Mouse (Mus musculus): Measurements from ENCODE around the gene Tigd3. TPM values are rescaled to one million over a fixed set of nuclear protein-coding genes. Genes with fewer than 3 reads are reported as not detected.

Gene Tigd3
- total and polyA plus RNA-seq, 3 experiments, result 2.1 to 2.2 TPM; not detected in 1

GRCm38 (mm10) chr19:5848826-5849672 is 44.9 kb downstream of the Tigd3 start:
- peak; percentile 81 for DNase-seq (ENCODE audit: low read depth, low spot score)

GRCm38 (mm10) chr19:5848032-5848825 is 45.7 kb downstream of the Tigd3 start:
- peak overlapping the region; percentile 86 for H3K9ac ChIP-seq (ENCODE audit: control insufficient read depth, low read depth, low read length, poor library complexity, severe bottlenecking)
- peaks cover 12 to 47% of the 10 kb centered on the region in 2 experiments for H3K4me1 ChIP-seq (ENCODE audit: control insufficient read depth in 1 of 2, insufficient read depth in 2 of 2, low read length in 2 of 2)
- no peaks in the 10 kb centered on the region for H3K9me3 ChIP-seq (replicated peaks; ENCODE audit: insufficient read depth, low read length)
- peak overlapping the region; percentile 96 for H3K27ac ChIP-seq (ENCODE audit: control insufficient read depth, low read depth, low read length)
- H3K79me2 ChIP-seq (ENCODE audit: control insufficient read depth, insufficient read depth, low read length, poor library complexity), result peaks cover 23% of the 10 kb centered on the region
- peak overlapping the region; percentile 52 to 66 for H3K4me3 ChIP-seq (ENCODE audit: control insufficient read depth in 1 of 2, insufficient read depth in 1 of 2, low read depth in 2 of 2, low read length in 2 of 2)
- no peaks in the 10 kb centered on the region for H3K27me3 ChIP-seq (ENCODE audit: control insufficient read depth in 1 of 2, insufficient read depth in 2 of 2, low read length in 2 of 2)
- H3K36me3 ChIP-seq (ENCODE audit: control insufficient read depth in 1 of 2, insufficient read depth in 2 of 2, low read length in 2 of 2), result peaks cover 0 to 29% of the 10 kb centered on the region in 2 experiments; a peak in 2 of 4 replicates
- peak; percentile 91 for DNase-seq (ENCODE audit: low read depth, low spot score)
- TF ChIP-seq NELFE (IDR thresholded peaks at IDR 0.05; ENCODE audit: low read depth, low read length), result peak; percentile 56
- TF ChIP-seq POLR2AphosphoS2 (IDR thresholded peaks at IDR 0.05; ENCODE audit: low read length), result no peak
- TF ChIP-seq SMC3 (IDR thresholded peaks at IDR 0.05; ENCODE audit: low read depth, low read length), result no peak
- 0 out of 2 replicates have a peak, but pooled peaks have one; percentile 22 for TF ChIP-seq KAT2A (conservative IDR thresholded peaks at IDR 0.05; ENCODE audit: low read depth, low read length)
- TF ChIP-seq UBTF (IDR thresholded peaks at IDR 0.05; ENCODE audit: borderline replicate concordance, insufficient read depth, low read depth, low read length), result no peak
- TF ChIP-seq TBP (IDR thresholded peaks at IDR 0.05; ENCODE audit: low read depth, low read length), result peak; percentile 73
- TF ChIP-seq USF2 (IDR thresholded peaks at IDR 0.05; ENCODE audit: borderline replicate concordance in 1 of 2, insufficient read depth in 1 of 2, low read depth in 1 of 2, low read length in 2 of 2), result no peak
- no peak for TF ChIP-seq USF1 (IDR thresholded peaks at IDR 0.05; ENCODE audit: low read depth, low read length)
- TF ChIP-seq ZKSCAN1 (IDR thresholded peaks at IDR 0.05; ENCODE audit: low read depth, low read length), result no peak
- peak; percentile 60; the same call in 1 of the 2 replicates for TF ChIP-seq GATA1 (IDR thresholded peaks at IDR 0.05; ENCODE audit: low read depth, low read length)
- TF ChIP-seq MEF2A (IDR thresholded peaks at IDR 0.05; ENCODE audit: extremely low read depth, insufficient replicate concordance, low read depth, low read length, poor library complexity, severe bottlenecking), result no peak
- peak; percentile 75 to 83 for TF ChIP-seq EP300 (IDR thresholded peaks at IDR 0.05; ENCODE audit: low read depth in 1 of 2, low read length in 2 of 2)
- 0 out of 2 replicates have a peak, but pooled peaks have one; percentile 59 for TF ChIP-seq ZMIZ1 (IDR thresholded peaks at IDR 0.05; ENCODE audit: low read depth, low read length)
- TF ChIP-seq ZNF384 (IDR thresholded peaks at IDR 0.05; ENCODE audit: low read depth, low read length), result no peak
- peak; percentile 78 for TF ChIP-seq TCF12 (IDR thresholded peaks at IDR 0.05; ENCODE audit: low read depth, low read length)
- TF ChIP-seq CTCF (IDR thresholded peaks at IDR 0.05 in 2 of 3, conservative IDR thresholded peaks at IDR 0.05 in 1 of 3; ENCODE audit: control insufficient read depth in 1 of 3, insufficient read depth in 1 of 3, low read depth in 2 of 3, low read length in 3 of 3, poor library complexity in 1 of 3, severe bottlenecking in 1 of 3), result no peak
- peak; percentile 90 for TF ChIP-seq GABPA (IDR thresholded peaks at IDR 0.05; ENCODE audit: low read depth, low read length)
- peak; percentile 65 for TF ChIP-seq TAL1 (IDR thresholded peaks at IDR 0.05; ENCODE audit: low read length)
- no peak for TF ChIP-seq RAD21 (IDR thresholded peaks at IDR 0.05; ENCODE audit: low read depth, low read length)
- TF ChIP-seq SIN3A (IDR thresholded peaks at IDR 0.05; ENCODE audit: low read length), result peak; percentile 86; the same call in 1 of the 2 replicates

More at GRCm38 (mm10) chr19:5848826-5849672, 44.9 kb downstream of the Tigd3 start:
- no peaks in the 10 kb centered on the region for H3K27me3 ChIP-seq (ENCODE audit: control insufficient read depth in 1 of 2, insufficient read depth in 2 of 2, low read length in 2 of 2)
- peaks cover 12 to 41% of the 10 kb centered on the region in 2 experiments for H3K4me1 ChIP-seq (ENCODE audit: control insufficient read depth in 1 of 2, insufficient read depth in 2 of 2, low read length in 2 of 2)
- H3K79me2 ChIP-seq (ENCODE audit: control insufficient read depth, insufficient read depth, low read length, poor library complexity), result peaks cover 15% of the 10 kb centered on the region
- peaks cover 0 to 27% of the 10 kb centered on the region in 2 experiments; a peak in 2 of 4 replicates for H3K36me3 ChIP-seq (ENCODE audit: control insufficient read depth in 1 of 2, insufficient read depth in 2 of 2, low read length in 2 of 2)
- H3K9me3 ChIP-seq (replicated peaks; ENCODE audit: insufficient read depth, low read length), result no peaks in the 10 kb centered on the region
- H3K27ac ChIP-seq (ENCODE audit: control insufficient read depth, low read depth, low read length), result peak overlapping the region; percentile 96
- H3K4me3 ChIP-seq (ENCODE audit: control insufficient read depth in 1 of 2, insufficient read depth in 1 of 2, low read depth in 2 of 2, low read length in 2 of 2), result peak overlapping the region; percentile 44
- H3K9ac ChIP-seq (ENCODE audit: control insufficient read depth, low read depth, low read length, poor library complexity, severe bottlenecking), result peak overlapping the region; percentile 86
- TF ChIP-seq CTCF (IDR thresholded peaks at IDR 0.05 in 2 of 3, conservative IDR thresholded peaks at IDR 0.05 in 1 of 3; ENCODE audit: control insufficient read depth in 1 of 3, insufficient read depth in 1 of 3, low read depth in 2 of 3, low read length in 3 of 3, poor library complexity in 1 of 3, severe bottlenecking in 1 of 3), result no peak
- no peak for TF ChIP-seq CHD1 (IDR thresholded peaks at IDR 0.05; ENCODE audit: low read depth, low read length)
- no peak for TF ChIP-seq RAD21 (IDR thresholded peaks at IDR 0.05; ENCODE audit: low read depth, low read length)
- TF ChIP-seq TAL1 (IDR thresholded peaks at IDR 0.05; ENCODE audit: low read length), result no peak
- 0 out of 2 replicates have a peak, but pooled peaks have one; percentile 7 for TF ChIP-seq GABPA (IDR thresholded peaks at IDR 0.05; ENCODE audit: low read depth, low read length)
- 0 out of 4 replicates have a peak, but pooled peaks of 1 of the 2 experiments have one; percentile 26 for TF ChIP-seq POLR2A (IDR thresholded peaks at IDR 0.05; ENCODE audit: control insufficient read depth in 1 of 2, insufficient read depth in 1 of 2, low read depth in 1 of 2, low read length in 2 of 2, poor library complexity in 1 of 2)
- TF ChIP-seq ETS1 (IDR thresholded peaks at IDR 0.05; ENCODE audit: low read depth, low read length), result peak; percentile 32; the same call in 1 of the 2 replicates
- no peak for TF ChIP-seq ZMIZ1 (IDR thresholded peaks at IDR 0.05; ENCODE audit: low read depth, low read length)
- no peak for TF ChIP-seq HCFC1 (IDR thresholded peaks at IDR 0.05; ENCODE audit: low read depth, low read length)
- no peak for TF ChIP-seq EP300 (IDR thresholded peaks at IDR 0.05; ENCODE audit: low read depth in 1 of 2, low read length in 2 of 2)
- TF ChIP-seq GATA1 (IDR thresholded peaks at IDR 0.05; ENCODE audit: low read depth, low read length), result peak; percentile 70
- no peak for TF ChIP-seq KAT2A (conservative IDR thresholded peaks at IDR 0.05; ENCODE audit: low read depth, low read length)
- TF ChIP-seq MYB (IDR thresholded peaks at IDR 0.05; ENCODE audit: low read depth, low read length), result no peak
- no peak for TF ChIP-seq MEF2A (IDR thresholded peaks at IDR 0.05; ENCODE audit: extremely low read depth, insufficient replicate concordance, low read depth, low read length, poor library complexity, severe bottlenecking)
- peak; percentile 2; the same call in 1 of the 2 replicates for TF ChIP-seq SMC3 (IDR thresholded peaks at IDR 0.05; ENCODE audit: low read depth, low read length)

Measured in MEL (cell line).